In the genomic region with DNA sequence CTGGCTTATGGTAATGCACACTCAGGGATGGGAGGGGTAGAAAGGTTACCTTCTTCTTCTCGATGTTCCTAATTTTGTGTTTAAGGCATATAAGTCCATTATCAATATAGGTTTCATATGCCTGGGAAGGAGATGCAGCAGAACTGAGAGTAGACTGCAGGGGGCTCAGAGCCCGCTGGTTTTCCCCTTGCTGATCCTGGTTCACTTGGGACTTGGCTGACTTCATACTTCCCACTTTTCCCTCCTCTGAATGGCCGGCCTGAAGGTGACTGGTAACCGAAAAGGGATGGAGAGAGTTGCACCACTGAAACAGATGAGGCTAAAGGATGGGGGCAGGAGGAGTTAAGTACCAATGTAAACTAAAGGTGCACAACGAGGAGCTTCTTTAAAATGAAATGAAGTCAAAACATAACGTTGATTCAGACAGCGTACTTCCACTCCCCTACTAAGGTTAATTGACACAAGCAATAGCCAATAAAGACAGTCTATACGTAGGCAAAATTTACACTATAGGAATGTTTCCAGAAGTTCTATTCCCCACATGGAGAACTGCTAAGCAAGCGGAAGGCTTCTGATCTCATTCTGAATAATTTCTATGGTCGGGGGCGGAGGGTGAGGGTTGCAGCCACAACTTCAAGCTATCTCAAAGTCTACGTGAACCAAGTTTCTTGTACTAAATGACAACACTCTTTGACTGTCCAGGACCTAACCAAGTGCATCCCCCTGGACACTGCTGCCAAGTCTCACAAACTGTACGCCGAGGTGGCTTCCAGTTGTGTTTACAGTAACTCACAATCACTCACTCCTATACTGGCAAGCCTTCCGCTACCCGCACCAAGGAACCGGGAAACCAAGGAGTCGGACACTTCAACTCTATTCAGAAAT, we compare ENCODE assay signal across 7 mouse cellular contexts. TPM values are rescaled to one million over a fixed set of nuclear protein-coding genes. Genes with fewer than 3 reads are reported as not detected.
DNase-seq lines count a peak whose midpoint lies in the region; ATAC-seq lines count a peak whose summit lies in the region.

No protein-coding gene starts in this region.

- peak overlapping the region; percentile 91 for H3K9ac ChIP-seq in heart, embryonic 13.5 days
- peak overlapping the region; percentile 78 for H3K9ac ChIP-seq in limb, embryonic 11.5 days (ENCODE audit: low read length)
- peak overlapping the region; percentile 84 for H3K9ac ChIP-seq in midbrain, embryonic 16.5 days (ENCODE audit: low read depth, low read length)

- peak overlapping the region; percentile 91 for H3K4me2 ChIP-seq in heart, embryonic 13.5 days
- peak overlapping the region; percentile 82 for H3K4me2 ChIP-seq in limb, embryonic 11.5 days (ENCODE audit: low read depth, severe bottlenecking)
- H3K4me2 ChIP-seq in midbrain, embryonic 16.5 days (ENCODE audit: low read length): peak overlapping the region; percentile 95

- H3K27ac ChIP-seq in heart, embryonic 13.5 days (replicated peaks): peak overlapping the region; percentile 89
- peak overlapping the region; percentile 47 for H3K27ac ChIP-seq in limb, embryonic 11.5 days (replicated peaks; ENCODE audit: low read depth, low read length)
- peak overlapping the region; percentile 85; the same call in 1 of the 2 replicates for H3K27ac ChIP-seq in midbrain, embryonic 16.5 days (ENCODE audit: low read length)

- H3K4me1 ChIP-seq in heart, embryonic 13.5 days: peaks cover 8% of the 10 kb centered on the region
- H3K4me1 ChIP-seq in limb, embryonic 11.5 days (ENCODE audit: control insufficient read depth, insufficient read depth, low read length): 0 out of 2 replicates have a peak, but pooled peaks cover 2% of the 10 kb centered on the region
- H3K4me1 ChIP-seq in midbrain, embryonic 16.5 days (ENCODE audit: control insufficient read depth, insufficient read depth, low read length): peaks cover 9% of the 10 kb centered on the region

- peak overlapping the region; percentile 85 for H3K4me3 ChIP-seq in heart, embryonic 13.5 days
- H3K4me3 ChIP-seq in limb, embryonic 11.5 days (ENCODE audit: low read depth, low read length): peak overlapping the region; percentile 74
- H3K4me3 ChIP-seq in midbrain, embryonic 16.5 days (ENCODE audit: low read depth, low read length): peak overlapping the region; percentile 83

- H3K36me3 ChIP-seq in heart, embryonic 13.5 days: no peaks in the 10 kb centered on the region
- no peaks in the 10 kb centered on the region for H3K36me3 ChIP-seq in limb, embryonic 11.5 days (ENCODE audit: control insufficient read depth, insufficient read depth, low read length)
- no peaks in the 10 kb centered on the region for H3K36me3 ChIP-seq in midbrain, embryonic 16.5 days (ENCODE audit: control insufficient read depth, insufficient read depth, low read length)

- peak; percentile 2 for DNase-seq in right cerebral cortex, postnatal 36 days (ENCODE audit: low spot score in 2 of 2)
- no peak for DNase-seq in right cerebral cortex, postnatal 10 days (ENCODE audit: low spot score in 2 of 2)
- peak; percentile 37 for DNase-seq in c-Kit-positive CD71-positive TER-119-positive erythroid progenitor cells, embryonic 14.5 days (ENCODE audit: low spot score)
- DNase-seq in limb, embryonic 11.5 days (ENCODE audit: low spot score): no peak
- no peak for DNase-seq in urinary bladder, postnatal 14 days (ENCODE audit: low spot score)

- 10% methylated on average over 18 of the region's 18 CpGs for WGBS in heart, embryonic 13.5 days
- WGBS in limb, embryonic 11.5 days: 19% methylated on average over 18 of the region's 18 CpGs
- WGBS in midbrain, embryonic 16.5 days: 14% methylated on average over 18 of the region's 18 CpGs

- ATAC-seq in heart, embryonic 13.5 days (ENCODE audit: extremely low read depth, insufficient number of reproducible peaks, low FRiP score, low TSS enrichment): no peak
- peak; percentile 1; the same call in 1 of the 2 replicates for ATAC-seq in limb, embryonic 11.5 days (ENCODE audit: insufficient number of reproducible peaks, low FRiP score, low TSS enrichment, low read depth)
- no peak for ATAC-seq in midbrain, embryonic 16.5 days

- no peaks in the 10 kb centered on the region for H3K27me3 ChIP-seq in heart, embryonic 13.5 days (replicated peaks)
- H3K27me3 ChIP-seq in limb, embryonic 11.5 days (ENCODE audit: control insufficient read depth, insufficient read depth, low read length): no peaks in the 10 kb centered on the region
- no peaks in the 10 kb centered on the region for H3K27me3 ChIP-seq in midbrain, embryonic 16.5 days (ENCODE audit: control insufficient read depth, insufficient read depth, low read depth, low read length)

- H3K9me3 ChIP-seq in heart, embryonic 13.5 days: no peaks in the 10 kb centered on the region
- H3K9me3 ChIP-seq in limb, embryonic 11.5 days (ENCODE audit: control insufficient read depth, low read length): no peaks in the 10 kb centered on the region
- H3K9me3 ChIP-seq in midbrain, embryonic 16.5 days (replicated peaks; ENCODE audit: control insufficient read depth, low read length, poor library complexity, severe bottlenecking): no peaks in the 10 kb centered on the region

RNA-seq across cellular contexts. Expression of gene Caprin2, which starts 0.9 kb away (rescaled TPM):
- 11.6 and 11.7 TPM in 2 replicates for polyA plus RNA-seq in heart, embryonic 13.5 days (2015; fragmentation: Nextera tagmentation; extraction: Ambion mirVana)
- polyA plus RNA-seq in limb, embryonic 11.5 days (2014; fragmentation: Nextera tagmentation; extraction: Ambion mirVana): 10.8 and 12.3 TPM in 2 replicates
- polyA plus RNA-seq in midbrain, embryonic 16.5 days (2015; fragmentation: Nextera tagmentation; extraction: Ambion mirVana): 9.3 and 11.5 TPM in 2 replicates

RNA-seq across cellular contexts. Expression of gene Sinhcaf, which starts 51.1 kb away (rescaled TPM):
- polyA plus RNA-seq in heart, embryonic 13.5 days (2015; fragmentation: Nextera tagmentation; extraction: Ambion mirVana): 65.0 and 79.9 TPM in 2 replicates
- 224 and 241 TPM in 2 replicates for polyA plus RNA-seq in limb, embryonic 11.5 days (2014; fragmentation: Nextera tagmentation; extraction: Ambion mirVana)
- polyA plus RNA-seq in midbrain, embryonic 16.5 days (2015; fragmentation: Nextera tagmentation; extraction: Ambion mirVana): 30.7 and 46.2 TPM in 2 replicates

Comparison
In these comparisons a context has a peak if more than half of its experiments do, and no peak if none do; other contexts are left out.
1. DNase-seq: peak in right cerebral cortex, postnatal 36 days (2 of 2) and c-Kit-positive CD71-positive TER-119-positive erythroid progenitor cells, embryonic 14.5 days (single experiment); none in right cerebral cortex, postnatal 10 days (0 of 2), limb, embryonic 11.5 days (single experiment) and urinary bladder, postnatal 14 days (single experiment).
2. Peak in every context shown above with its lines, with median percentiles within 50 percentile points of each other: H3K27ac ChIP-seq, H3K4me2 ChIP-seq, H3K4me3 ChIP-seq and H3K9ac ChIP-seq.